Mouse (Mus musculus) forelimb bud, embryonic 11.5 days (tissue): ENCODE data around the gene Aire.

Experiments
- DNase-seq: peaks from one replicate; pipeline ENCODE4 v3.0.0-alpha.2; 2012; ENCODE audit warnings: low read depth, low spot score

Gene Aire

GRCm38 (mm10) chr10:78043406-78043836 lies at the start of gene Aire:
Gene Aire, minus strand, starts transcription at chr10:78043610.
- DNase-seq: peak; percentile 71

- DNase-seq: no peak
Observed at GRCm38 (mm10) chr10:78092725-78093029, 49.3 kb upstream of the Aire start.

GRCm38 (mm10) chr10:78091865-78092724 lies 48.7 kb upstream of the Aire start:
- DNase-seq: no peak

DNA sequence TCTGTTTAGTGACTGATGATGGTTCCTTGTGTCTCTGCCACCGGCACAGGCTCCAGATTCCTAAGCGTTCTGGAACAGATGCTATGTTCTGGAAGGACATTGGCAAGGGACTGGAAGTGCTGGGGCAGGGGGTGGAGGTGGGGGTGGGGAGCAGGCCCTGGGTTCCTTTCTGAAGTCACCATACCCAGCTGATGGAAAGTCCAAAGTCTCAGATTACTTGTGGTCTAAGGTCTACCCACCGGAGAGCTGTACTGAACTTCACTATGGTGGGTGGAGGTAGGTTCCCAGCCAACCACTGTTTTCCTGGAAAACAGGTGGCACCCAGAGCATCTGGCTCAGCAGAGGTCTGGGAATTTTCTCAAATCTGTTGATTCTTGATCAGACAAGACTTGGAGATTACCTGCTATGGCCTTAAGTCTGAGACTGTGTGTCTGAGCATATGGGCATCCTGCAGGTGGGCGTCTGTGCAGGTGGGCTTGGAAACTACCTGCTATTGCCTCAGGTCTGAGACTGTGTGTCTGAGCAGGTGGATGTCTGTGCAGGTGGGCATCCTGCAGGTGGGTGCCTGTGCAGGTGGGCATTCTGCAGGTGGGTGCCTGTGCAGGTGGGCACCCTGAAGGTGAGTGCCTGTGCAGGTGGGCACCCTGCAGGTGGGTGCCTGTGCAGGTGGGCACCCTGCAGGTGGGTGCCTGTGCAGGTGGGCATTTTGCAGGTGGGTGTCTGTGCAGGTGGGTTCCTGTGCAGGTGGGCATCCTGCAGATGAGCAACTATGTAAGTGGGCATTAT lies 47.5 kb upstream of the Aire start:
- DNase-seq: no peak

- no peak for DNase-seq
Observed at GRCm38 (mm10) chr10:78090246-78090645, 46.8 kb upstream of the Aire start.

DNA sequence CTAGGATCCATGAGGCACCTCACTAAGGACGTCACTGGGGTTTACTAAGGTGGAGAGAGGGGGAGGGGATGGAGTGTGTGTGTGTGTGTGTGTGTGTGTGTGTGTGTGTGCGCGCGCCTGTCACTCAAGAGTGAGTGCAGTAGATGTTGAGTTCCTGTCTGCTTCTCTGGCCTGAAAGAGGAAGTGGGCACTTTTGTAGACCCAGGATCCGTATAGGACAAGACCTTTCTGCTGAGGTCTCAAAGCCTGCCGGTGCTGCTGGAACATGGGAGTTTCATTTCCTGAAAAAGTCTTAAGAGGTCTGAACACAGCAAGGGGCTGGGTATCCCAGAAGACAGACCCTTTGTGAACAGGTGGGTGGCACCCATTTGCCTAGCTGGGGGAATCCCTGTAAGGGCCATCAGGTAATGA lies 43.7 kb upstream of the Aire start:
- no peak for DNase-seq

- no peak for DNase-seq
Observed at GRCm38 (mm10) chr10:78086444-78087061, 43.1 kb upstream of the Aire start.

GRCm38 (mm10) chr10:78085711-78086110 lies 42.3 kb upstream of the Aire start:
- no peak for DNase-seq

DNA sequence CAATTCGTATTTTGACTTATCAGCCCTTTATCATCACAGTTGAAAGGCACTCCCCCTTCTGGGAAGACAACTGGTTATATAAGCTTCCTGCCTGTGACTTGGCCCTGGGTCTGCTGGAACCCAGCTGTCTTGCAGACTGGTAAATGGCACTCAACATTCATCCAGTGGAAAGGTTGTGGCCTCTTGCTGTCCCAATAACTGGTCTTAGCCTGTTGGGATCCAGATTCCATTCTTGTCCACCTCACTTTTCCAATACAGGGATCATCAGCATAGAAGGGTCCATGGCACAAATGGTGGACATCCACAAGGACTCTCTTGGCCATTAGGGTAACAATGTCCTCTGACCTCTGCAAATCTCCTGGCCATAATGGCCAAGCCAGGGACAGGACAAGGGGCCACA lies 40.7 kb upstream of the Aire start:
- no peak for DNase-seq

DNA sequence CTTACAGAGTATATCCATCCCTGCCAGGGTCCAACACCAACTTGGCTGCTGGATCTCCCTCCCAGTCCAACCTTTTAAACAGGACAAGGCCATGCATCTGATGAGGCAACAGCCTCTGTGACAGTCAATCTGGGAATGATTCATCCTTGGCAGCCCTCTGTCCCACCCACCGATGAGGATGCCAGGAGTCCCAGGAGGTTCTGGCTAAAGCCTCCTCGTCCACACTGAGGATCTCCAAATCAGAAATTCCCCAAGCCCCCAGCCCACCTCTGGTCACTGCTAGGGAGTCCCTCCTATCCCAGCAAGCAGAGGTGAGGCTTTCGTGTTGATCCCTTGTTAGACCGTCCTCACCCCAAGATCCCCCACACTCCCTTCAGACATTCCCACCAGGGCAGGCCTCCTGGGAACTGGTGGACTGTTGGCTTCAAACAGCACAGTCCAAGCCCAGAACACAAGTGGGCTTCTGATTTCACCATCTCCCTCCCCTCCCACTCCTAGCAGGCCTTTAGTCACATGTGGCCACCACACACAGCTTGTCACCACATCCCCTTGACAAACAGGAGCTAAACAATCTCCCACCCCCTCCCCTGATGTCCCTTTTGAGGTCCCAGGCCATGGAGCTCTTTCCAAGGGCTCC lies 36.7 kb upstream of the Aire start:
- DNase-seq: no peak

DNA sequence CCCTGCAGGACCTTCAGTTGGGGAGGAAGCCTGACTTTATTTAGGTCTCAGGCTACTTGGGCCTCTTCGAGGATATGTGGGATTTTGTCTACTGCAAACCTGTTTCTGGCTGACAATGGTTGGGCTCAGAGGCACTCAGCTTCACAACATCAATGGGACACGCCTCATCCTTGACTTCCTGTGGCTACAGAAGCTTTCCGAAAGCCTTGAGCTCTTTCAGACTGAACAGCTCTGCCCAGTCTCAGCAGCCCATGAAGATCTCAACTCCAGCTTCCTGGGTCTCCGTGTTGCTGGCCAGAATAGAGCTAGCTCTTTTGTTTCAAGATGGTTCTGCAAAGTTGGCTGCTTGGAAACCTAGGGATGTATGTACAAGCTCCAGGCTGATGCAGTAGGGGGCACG lies 34.9 kb upstream of the Aire start:
- DNase-seq: no peak

DNA sequence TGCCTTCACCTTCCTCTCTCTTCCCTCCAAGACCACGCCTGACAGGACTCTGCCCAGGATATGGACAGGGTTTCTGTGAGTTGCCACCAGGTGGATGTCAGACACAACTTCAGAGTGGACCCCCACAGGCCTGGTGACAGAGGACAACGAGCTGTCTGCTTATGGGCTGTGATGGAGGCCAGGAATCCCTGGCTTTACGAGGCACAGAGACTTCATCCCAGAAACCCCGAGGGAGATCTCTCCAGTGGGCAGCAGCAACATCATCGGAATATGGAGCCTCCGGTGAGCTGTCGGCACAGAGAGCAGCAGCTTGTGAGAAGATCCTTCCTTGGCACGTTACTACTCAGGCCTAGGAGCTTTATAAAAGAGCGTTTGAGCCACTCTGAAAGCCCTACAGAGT lies 34.5 kb upstream of the Aire start:
- DNase-seq: no peak

DNA sequence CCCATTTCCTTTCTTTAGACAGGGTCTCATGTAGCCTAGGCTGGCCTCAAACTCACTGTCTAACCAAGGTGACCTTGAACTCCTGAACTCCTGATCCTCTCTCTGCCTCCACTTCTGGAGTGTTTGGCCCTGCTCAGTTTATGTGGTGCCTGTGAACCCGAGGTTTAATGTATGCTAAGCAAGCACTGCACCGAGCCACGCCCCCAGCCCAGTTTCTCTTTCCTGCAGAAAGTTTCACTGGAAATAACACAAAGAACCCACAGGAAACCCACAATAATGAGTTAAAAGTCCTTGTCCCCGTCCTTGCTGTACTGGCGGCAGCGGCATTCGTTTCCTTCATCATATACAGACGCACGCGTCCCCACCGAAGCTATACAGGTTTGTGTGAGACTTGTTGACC lies 31.6 kb upstream of the Aire start:
- no peak for DNase-seq

GRCm38 (mm10) chr10:78074151-78074550 lies 30.7 kb upstream of the Aire start:
- no peak for DNase-seq

DNA sequence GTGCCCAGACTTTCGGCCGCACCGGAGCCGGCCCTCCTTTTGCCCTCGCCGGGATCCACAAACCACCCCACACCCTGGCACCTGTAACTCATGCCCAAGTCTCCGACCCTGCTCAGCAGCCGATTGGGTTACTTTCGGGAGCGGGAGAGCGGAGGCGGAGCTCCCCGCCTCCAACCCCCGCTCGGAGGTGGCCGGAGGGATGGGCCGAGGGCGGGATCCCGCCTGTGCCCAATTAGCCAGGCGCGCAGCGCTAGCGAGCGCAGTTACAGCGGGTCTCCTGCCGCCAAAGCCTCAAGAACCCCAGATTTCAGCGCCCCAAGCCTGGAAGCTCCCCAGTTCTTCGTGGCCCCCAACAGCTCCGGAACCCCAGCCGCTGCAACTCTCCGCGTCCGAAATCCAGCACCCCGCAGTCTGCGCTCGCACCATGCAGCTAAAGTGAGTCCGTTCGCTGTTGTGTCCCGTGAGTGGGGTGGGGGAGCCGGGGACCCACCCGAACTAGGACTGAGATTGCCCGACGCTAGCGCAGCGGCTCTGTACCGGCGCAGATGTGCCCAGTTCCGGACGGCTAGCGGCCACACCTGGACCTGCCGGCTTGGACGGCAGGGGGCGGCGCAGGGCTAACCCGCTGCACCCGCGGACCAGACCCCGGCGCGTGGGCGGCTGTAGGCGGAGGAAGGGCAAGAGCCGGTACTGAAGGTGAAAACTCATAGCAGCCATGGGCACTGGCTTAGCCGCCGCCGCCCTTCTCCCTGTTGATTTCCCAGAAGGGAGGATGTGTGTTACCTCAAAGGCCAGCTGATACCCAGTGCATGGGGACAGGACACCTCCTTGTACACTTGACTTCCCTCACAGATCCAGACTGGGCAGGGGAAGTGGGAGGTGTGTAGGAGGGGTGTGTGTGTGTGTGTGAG lies 25.9 kb upstream of the Aire start, which contains the start of gene Icosl:
TSS of gene Icosl (plus strand) at position 202 of the 911 bp plus-strand sequence.
- peak; percentile 79 for DNase-seq

GRCm38 (mm10) chr10:78068541-78068940 lies 25.1 kb upstream of the Aire start:
- DNase-seq: no peak

- DNase-seq: no peak
Observed at GRCm38 (mm10) chr10:78067226-78067625, 23.8 kb upstream of the Aire start.

DNA sequence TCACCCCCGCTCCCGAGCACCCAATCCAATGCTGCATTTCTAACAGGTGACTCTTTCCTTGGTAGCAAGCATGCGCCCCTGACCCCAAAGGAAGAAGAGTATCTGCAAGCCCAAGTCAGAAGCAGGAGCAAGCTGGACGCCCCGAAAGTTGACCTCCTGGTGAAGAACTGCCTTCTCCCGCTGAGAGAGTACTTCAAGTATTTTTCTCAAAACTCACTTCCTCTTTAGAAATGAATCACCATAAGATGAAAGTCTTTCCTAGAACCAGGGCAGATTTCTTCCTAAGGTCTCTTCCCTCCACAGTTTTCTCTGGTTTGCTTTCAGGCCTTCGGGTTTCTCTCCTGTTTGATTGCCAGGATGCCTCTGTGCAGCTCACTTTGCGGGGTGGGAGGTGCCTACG lies 19.7 kb upstream of the Aire start:
- DNase-seq: no peak

GRCm38 (mm10) chr10:78057056-78057455 lies 13.6 kb upstream of the Aire start:
- no peak for DNase-seq

DNA sequence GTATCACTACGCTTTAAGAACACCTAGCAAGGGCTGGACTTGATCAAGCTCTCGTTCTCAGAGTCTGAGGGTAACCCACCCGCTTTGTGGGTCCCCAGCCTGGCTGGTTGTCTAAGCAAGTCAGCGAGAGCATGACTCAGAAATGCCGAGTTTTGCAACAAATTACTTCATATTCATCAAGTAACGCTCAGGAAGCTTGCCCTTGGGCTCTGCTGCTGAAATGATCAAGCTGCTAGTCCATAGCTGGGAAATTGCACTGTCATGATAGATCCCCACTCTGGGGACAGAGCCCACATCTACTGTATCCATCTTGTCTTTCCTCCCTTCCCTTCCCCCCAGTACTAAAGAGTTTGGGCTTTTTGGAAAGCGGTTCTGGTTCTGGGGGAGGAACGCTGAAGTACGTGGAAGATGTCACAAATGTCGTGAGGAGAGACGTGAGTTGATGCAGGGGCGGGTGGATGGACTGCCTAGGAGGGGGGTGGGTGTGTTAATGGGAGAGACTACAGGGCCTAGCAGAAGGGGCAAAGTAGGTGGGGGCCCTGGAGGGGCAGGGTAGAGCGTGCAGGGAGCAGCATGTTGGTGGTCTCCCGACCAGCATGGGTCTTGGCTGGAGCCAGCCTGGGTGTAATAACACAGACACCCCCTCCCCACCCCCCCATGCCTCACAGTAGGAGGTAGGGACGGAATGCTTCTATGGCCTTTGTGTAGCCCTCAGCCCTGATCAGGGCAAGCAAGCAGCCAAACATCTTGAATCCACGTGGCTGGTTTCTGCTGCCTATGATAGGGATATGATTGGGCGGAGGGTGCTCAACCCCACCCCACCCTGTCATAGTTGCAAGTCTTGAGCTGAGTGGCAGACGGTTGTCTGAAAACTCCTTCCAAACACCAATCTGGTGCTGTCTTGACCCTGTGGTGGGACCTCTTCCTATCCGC lies 11.5 kb upstream of the Aire start:
- no peak for DNase-seq
